Mouse (Mus musculus): ENCODE data around the gene Zg16. TPM values are rescaled to one million over a fixed set of nuclear protein-coding genes. Genes with fewer than 3 reads are reported as not detected.
"Not testable (repeated sequence)": the region's sequence is repeated elsewhere in the genome, so short reads cannot be mapped to it uniquely, and the experiment has no call there.

Gene Zg16
- total RNA-seq (2021) = 100 to 1,000 TPM in 1 of 2 experiments, not detected in 1; 137 TPM
- long read RNA-seq, experiment 1, partial matches to known transcripts = 0 of 2 reads
- long read RNA-seq, experiment 1, other reads (novel, unspliced or antisense) = 2 of 2 reads
- long read RNA-seq, experiment 2, transcript Zg16-202 (4 exons, 682 nt) = major isoform, 17 of 20 reads
- long read RNA-seq, experiment 2, partial matches to known transcripts = 1 of 20 reads
- long read RNA-seq, experiment 2, other reads (novel, unspliced or antisense) = 1 of 20 reads

- not testable (repeated sequence) for DNase-seq (ENCODE audit: low spot score in 2 of 2)
Observed at GRCm38 (mm10) chr7:127087278-127088010, at the start of gene Zg16. Gene Zg16 (minus strand): TSS chr7:127087328.

GRCm38 (mm10) chr7:127136181-127137071 lies 49.3 kb upstream of the Zg16 start:
- no peak for DNase-seq (ENCODE audit: low spot score in 2 of 2)

GRCm38 (mm10) chr7:127134821-127135447 lies 47.8 kb upstream of the Zg16 start:
- DNase-seq (ENCODE audit: low spot score in 2 of 2) = no peak

DNA sequence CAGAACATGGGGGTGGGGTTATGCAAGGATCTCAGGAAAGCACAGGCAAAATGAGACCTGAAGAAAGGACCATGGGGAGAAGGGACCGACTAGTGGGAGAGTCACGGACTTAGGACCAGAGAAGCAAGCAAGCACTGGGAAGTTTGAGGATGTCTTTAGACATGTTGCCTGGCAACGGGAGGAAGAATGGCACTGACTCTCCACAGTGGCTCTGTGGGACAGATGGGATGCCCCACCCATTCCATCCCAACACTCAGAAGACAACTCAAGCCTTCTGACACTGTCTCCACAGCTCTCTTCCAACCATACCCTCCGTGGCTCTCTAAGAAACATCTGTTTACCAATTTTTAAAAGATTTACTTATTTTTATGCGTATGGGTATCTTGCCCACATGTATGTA lies 46.0 kb upstream of the Zg16 start:
- DNase-seq (ENCODE audit: low spot score in 2 of 2) = no peak

DNA sequence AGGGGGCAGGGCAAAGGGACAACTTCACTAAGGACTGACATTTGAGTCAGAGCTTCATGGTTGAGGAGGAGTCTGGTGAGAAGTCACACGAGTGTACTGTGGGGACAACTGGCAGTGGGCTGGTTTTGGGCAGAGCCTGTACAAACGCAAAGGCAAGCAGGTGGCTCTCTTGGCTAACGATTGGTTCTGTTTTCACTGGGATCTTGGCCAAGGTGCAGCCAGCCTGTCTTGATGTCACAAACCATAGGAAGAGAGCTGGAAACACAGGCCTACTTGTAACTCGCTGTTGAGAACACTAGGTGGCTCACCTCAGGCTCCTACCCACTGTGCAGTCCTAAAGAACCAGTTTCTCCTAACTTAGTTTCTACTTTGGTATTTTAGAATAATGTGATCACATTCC lies 42.5 kb upstream of the Zg16 start:
- DNase-seq (ENCODE audit: low spot score in 2 of 2) = no peak

DNA sequence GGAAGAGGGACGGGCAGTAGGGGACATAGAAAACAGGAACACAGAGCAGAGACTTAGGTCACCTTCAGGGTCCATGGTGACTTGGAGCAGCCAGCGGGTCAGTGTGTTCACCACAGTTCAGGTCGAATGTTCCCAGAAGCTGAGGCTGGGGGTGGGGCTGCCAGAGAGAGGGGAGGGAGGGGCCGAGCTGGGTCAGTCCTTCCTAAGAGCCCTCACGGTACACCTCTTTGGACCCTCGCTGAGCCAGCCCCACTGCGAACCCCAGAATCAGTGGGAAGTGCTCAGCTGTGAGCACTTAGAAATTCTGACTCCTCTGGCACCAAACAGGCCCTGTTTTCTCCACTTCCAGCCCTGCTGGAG lies 34.8 kb upstream of the Zg16 start, which contains the start of gene Qprt:
Gene Qprt (minus strand): TSS at position 316 of the 360 bp plus-strand sequence.
- no peak for DNase-seq (ENCODE audit: low spot score in 2 of 2)

GRCm38 (mm10) chr7:127121061-127121910 lies 34.2 kb upstream of the Zg16 start:
- no peak for DNase-seq (ENCODE audit: low spot score in 2 of 2)

DNA sequence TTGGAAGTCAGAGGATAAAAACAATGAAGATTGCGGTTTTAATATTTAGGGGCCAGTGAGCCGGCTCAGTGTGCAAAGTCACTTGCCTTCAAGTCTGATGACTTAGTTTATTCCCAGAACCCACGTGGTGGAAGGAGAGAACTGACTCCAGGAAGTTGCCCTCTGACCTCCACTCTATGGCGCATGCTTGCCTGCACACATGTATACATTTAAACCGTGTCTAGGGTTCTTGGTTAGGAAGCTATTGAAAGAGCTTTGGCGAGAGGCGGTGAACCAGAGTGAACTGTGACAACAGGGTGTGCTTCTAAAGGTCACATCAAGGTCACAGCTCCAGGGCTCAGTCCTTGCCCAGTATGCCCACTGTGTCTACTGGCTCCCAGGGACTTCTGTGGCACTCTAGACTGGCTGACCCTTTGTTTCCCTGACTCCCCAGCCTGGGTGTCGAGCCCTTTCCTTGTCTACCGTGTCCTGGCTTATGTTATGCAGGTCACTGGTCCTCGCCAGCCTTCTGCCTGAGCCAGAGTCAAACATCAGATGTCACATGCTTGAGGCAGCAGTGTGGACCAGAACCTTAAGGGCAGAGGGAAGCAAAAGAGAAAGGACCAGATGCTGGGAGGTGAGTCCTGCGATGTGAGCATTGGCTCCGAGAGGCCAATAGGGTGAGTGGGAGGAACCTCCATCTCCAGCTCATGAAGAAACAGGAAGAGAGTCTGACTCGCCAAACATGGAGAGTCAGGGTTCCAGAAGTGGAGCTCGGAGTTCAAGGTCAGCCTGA lies 31.7 kb upstream of the Zg16 start:
- no peak for DNase-seq (ENCODE audit: low spot score in 2 of 2)

GRCm38 (mm10) chr7:127117948-127118347 lies 30.8 kb upstream of the Zg16 start:
- DNase-seq (ENCODE audit: low spot score in 2 of 2) = no peak

DNA sequence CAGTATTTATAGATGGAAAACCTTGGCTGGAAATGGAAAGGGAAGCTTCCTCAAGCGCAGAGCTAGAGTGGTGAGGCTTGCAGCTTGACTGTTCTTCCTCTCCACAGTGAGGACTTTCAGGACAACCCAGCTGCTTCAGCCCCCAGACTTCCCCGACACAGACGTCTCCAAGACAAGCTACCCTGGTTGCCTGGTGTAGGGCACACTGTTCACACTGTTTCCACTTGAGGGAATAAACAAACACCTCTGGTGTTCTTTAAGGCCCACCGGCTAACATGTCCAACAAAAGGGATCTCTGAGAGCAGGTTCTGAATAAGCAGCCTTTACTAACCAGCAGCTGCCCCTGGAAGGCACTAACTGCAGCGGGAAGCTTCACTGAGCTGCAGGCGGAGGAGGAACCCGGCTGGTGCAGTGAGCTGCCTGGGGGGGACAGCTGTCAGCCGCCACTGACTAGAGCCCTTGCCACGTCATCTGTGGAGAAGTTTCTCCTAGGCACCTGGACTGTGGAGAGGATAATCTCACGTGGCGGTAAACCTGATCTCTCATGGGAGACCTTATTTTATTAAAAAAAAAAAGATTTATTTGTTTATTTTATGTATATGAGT lies 29.3 kb upstream of the Zg16 start:
- no peak for DNase-seq (ENCODE audit: low spot score in 2 of 2)

DNA sequence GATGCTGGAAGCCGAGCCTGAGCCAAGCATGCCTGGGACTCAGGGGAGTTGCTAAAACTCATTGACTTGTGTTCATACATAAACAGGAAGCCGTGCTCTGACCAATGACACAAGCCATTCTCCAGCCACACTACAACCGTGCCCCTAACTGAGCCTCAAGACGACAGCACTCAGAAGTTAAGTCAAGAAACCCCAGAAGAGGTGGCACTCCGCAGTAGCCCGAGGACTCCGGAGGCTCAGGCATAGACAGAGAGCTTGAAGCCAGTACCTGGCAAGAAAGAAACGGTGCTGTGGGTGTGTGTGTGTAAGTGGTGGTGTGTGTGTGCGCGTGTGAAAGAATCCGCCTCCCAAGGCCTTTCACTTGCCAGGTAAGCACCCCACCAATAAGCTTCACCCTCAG lies 27.8 kb upstream of the Zg16 start:
- no peak for DNase-seq (ENCODE audit: low spot score in 2 of 2)

DNA sequence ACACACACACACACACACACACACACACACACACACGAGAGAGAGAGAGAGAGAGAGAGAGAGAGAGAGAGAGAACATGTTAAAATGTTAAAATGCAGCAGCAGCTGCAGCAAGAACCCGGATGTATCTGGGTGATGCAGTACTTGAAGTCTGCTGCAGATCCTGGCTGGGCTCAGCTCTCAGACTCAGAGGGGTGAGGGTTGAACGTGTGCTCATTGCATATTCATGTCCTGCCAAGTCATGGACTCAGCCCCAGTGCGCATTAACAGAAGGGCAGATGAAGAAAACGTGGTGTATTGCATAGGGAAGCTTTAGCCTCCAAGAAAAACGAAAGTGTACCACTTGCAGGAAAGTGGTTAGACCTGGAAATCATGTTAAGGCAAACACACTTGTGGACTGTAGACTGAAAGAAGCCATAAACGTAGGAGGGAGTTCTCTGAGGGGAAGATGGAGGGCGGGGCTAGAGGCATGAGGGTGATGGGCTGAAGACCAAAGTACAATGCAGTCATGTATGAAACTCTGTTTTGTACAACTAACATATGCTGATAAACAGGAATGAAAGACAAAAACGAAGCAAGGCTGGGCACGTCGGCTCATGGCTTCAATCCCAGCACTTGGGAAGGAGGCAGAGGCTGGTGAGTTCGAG lies 26.6 kb upstream of the Zg16 start:
- DNase-seq (ENCODE audit: low spot score in 2 of 2) = no peak

DNA sequence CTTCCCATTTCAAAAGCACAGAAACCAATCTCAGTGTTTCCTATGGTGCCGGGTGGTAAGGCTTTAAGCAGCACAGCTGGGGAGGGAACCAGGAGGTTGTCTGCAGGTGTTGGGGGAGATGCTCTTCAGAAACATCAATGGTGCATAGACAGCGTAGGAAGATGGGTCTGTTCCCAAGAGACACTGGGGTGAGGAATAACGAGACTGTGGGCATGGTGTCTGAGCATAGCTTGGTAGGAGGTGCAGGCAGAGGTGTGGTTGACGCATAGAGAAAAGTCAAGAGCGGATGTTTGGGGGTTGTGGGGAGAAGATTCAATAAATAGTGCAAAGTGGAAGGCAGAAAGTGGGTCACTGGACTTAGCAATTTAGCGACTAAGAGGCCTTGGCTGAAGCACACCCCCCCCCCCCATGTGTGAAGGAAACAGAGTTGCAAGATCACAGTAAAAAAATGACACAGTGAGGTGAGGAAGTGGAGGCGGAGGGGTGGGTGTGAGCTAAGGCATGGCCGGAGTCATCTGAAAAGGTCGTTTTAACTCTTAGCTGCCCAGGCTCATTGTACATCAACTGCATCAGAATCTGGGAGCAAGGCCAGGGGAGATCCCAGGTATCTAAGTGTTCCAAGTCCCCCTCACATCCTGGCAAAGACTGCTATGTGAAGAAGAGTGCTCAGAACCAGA lies 25.9 kb upstream of the Zg16 start:
- no peak for DNase-seq (ENCODE audit: low spot score in 2 of 2)

GRCm38 (mm10) chr7:127112251-127112841 lies 25.2 kb upstream of the Zg16 start:
- no peak for DNase-seq (ENCODE audit: low spot score in 2 of 2)

GRCm38 (mm10) chr7:127111461-127111860 lies 24.3 kb upstream of the Zg16 start:
- DNase-seq (ENCODE audit: low spot score in 2 of 2) = no peak

GRCm38 (mm10) chr7:127110239-127111007 lies 23.3 kb upstream of the Zg16 start:
- DNase-seq (ENCODE audit: low spot score in 2 of 2) = peak in 1 of 2 experiments; percentile 39

DNA sequence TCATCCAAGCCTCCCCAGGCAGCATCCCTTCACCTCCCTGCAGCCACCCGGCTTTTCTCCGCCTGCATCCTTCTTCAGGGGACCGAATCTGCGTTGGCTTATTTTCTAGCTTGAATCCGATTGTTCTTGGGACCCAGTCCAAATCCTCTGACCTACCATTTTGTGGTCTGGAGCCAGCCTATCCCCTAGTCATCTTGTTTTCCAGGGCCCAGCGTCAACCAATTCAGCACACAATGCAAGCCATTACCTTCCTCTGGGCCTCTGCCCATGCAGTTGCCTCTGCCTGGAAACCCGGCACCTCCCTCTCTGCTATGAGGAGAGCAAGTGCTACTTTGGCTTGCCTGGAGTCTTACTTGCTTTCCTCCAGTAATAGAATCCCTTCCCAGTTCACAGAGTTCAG lies 18.4 kb upstream of the Zg16 start:
- no peak for DNase-seq (ENCODE audit: low spot score in 2 of 2)
